Comparison of ENCODE assay signal across 17 mouse cellular contexts in the genomic region with DNA sequence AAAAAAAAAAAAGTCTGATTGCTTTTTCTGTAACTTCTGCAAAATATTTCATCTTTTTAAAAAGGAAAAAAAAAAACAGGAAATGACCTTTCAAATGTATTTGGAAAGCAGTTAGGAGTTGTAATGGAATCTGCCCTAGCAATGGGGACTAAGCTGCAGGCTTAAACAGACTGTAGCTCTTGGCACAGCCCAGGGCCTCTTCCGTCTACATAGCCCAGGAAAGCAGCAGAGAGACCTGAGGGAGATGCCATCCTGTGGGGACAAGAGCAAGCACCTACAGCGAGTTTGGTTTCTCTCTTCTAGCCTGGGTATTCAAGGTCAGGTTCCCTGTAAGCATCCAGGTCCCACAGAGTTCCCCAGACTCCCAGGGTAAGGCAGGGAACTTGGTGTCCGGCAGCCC. TPM values are rescaled to one million over a fixed set of nuclear protein-coding genes. Genes with fewer than 3 reads are reported as not detected.
A peak's percentile ranks its signal among the peaks of the same experiment; 100 is the strongest.
DNase-seq lines count a peak whose midpoint lies in the region; ATAC-seq and TF ChIP-seq lines count a peak whose summit lies in the region.
"Had no signal": no experiment of that assay in that cellular context is flagged by ENCODE, and none has a peak within 500 bp of the region (broad histone marks: within the 10 kb centered on the region; RNA-seq: fewer than 3 reads in every experiment).

No protein-coding gene starts in this region.

- no peak overlapping the region for H3K4me2 ChIP-seq in liver, embryonic 11.5 days
- H3K4me2 ChIP-seq in stomach, postnatal 0 days (replicated peaks; ENCODE audit: low read depth), result no peak overlapping the region
- no peak overlapping the region for H3K4me2 ChIP-seq in intestine, embryonic 15.5 days (replicated peaks)
- H3K4me2 ChIP-seq: limb, embryonic 12.5 days had no signal

- H3K27ac ChIP-seq in heart, adult 2 months, result peak overlapping the region; percentile 85
- peak overlapping the region; percentile 56 for H3K27ac ChIP-seq in liver, adult 2 months (replicated peaks; ENCODE audit: insufficient read depth, low read depth, low read length)
- H3K27ac ChIP-seq in liver, embryonic 11.5 days (ENCODE audit: low read depth, low read length), result no peak overlapping the region; the same call in 1 of the 2 replicates
- H3K27ac ChIP-seq in bone marrow, adult 2 months (ENCODE audit: control insufficient read depth, insufficient read depth, low read depth, low read length, poor library complexity), result peak overlapping the region; percentile 44
- peak overlapping the region; percentile 49; the same call in 1 of the 2 replicates for H3K27ac ChIP-seq in stomach, postnatal 0 days (replicated peaks)
- no peak overlapping the region for H3K27ac ChIP-seq in intestine, embryonic 15.5 days
- H3K27ac ChIP-seq: limb, embryonic 12.5 days had no signal

- no peak for TF ChIP-seq POLR2A in heart, adult 2 months (IDR thresholded peaks at IDR 0.05; ENCODE audit: insufficient read depth, low read depth, low read length)
- no peak for TF ChIP-seq POLR2A in liver, adult 2 months (IDR thresholded peaks at IDR 0.05; ENCODE audit: extremely low read depth, insufficient read depth, low read length)
- no peak for TF ChIP-seq POLR2A in bone marrow, adult 2 months (IDR thresholded peaks at IDR 0.05; ENCODE audit: borderline replicate concordance, control insufficient read depth, low read depth, low read length)

- WGBS in heart, adult 2 months, result 30% methylated on average over 3 of the region's 3 CpGs
- 68% methylated on average over 3 of the region's 3 CpGs for WGBS in liver, adult 2 months
- 84% methylated on average over 3 of the region's 3 CpGs for WGBS in liver, embryonic 11.5 days
- WGBS in bone marrow, adult 2 months, result 52% methylated on average over 3 of the region's 3 CpGs
- 73% methylated on average over 3 of the region's 3 CpGs for WGBS in stomach, postnatal 0 days
- WGBS in intestine, embryonic 15.5 days, result 83% methylated on average over 3 of the region's 3 CpGs

- no peak overlapping the region for H3K9ac ChIP-seq in heart, adult 2 months (ENCODE audit: low read depth, low read length)
- no peak overlapping the region for H3K9ac ChIP-seq in liver, adult 2 months (ENCODE audit: low read depth, low read length)
- H3K9ac ChIP-seq in liver, embryonic 11.5 days (ENCODE audit: low read depth, low read length), result no peak overlapping the region
- no peak overlapping the region for H3K9ac ChIP-seq in stomach, postnatal 0 days (ENCODE audit: low read length)
- no peak overlapping the region for H3K9ac ChIP-seq in intestine, embryonic 15.5 days
- H3K9ac ChIP-seq: limb, embryonic 12.5 days had no signal

- peak in 1 of 2 experiments; percentile 45 for DNase-seq in heart, adult 2 months
- no peak for DNase-seq in heart, adult 9 months (ENCODE audit: low spot score in 2 of 2)
- peak; percentile 26 for DNase-seq in liver, adult 2 months (ENCODE audit: extremely low read depth, low read depth, low spot score)
- DNase-seq in liver, embryonic 11.5 days (ENCODE audit: low spot score), result no peak
- no peak for DNase-seq in stomach, postnatal 0 days (ENCODE audit: low spot score)
- DNase-seq in cerebellum, adult 11 months, result no peak
- DNase-seq: adrenal gland, adult 8-10 months; cerebellum, adult 18-20 months; embryo, embryonic 11 days; heart, postnatal 14 days; lung, postnatal 36 days; right cerebral cortex, postnatal 25 days had no signal

- no peak for TF ChIP-seq CTCF in heart, adult 2 months (IDR thresholded peaks at IDR 0.05)
- TF ChIP-seq CTCF in liver, adult 2 months (IDR thresholded peaks at IDR 0.05; ENCODE audit: low read depth, low read length), result no peak
- TF ChIP-seq CTCF in bone marrow, adult 2 months (IDR thresholded peaks at IDR 0.05; ENCODE audit: control insufficient read depth, insufficient read depth, low read length), result no peak
- TF ChIP-seq CTCF in stomach, postnatal 0 days (IDR thresholded peaks at IDR 0.05; ENCODE audit: low read depth), result no peak

- H3K9me3 ChIP-seq in liver, embryonic 11.5 days (ENCODE audit: control insufficient read depth, low read length), result no peaks in the 10 kb centered on the region
- H3K9me3 ChIP-seq in stomach, postnatal 0 days (ENCODE audit: control insufficient read depth, low read length), result no peaks in the 10 kb centered on the region
- no peaks in the 10 kb centered on the region for H3K9me3 ChIP-seq in intestine, embryonic 15.5 days
- H3K9me3 ChIP-seq: limb, embryonic 12.5 days had no signal

- ATAC-seq in liver, embryonic 11.5 days (replicated peaks; ENCODE audit: low FRiP score), result no peak
- no peak for ATAC-seq in stomach, postnatal 0 days (ENCODE audit: low FRiP score, low TSS enrichment)
- ATAC-seq in intestine, embryonic 15.5 days, result no peak
- ATAC-seq: intestine, embryonic 16.5 days had no signal

- H3K4me1 ChIP-seq in heart, adult 2 months (ENCODE audit: control insufficient read depth, insufficient read depth, low read length), result peaks cover 38% of the 10 kb centered on the region
- no peaks in the 10 kb centered on the region for H3K4me1 ChIP-seq in liver, adult 2 months (ENCODE audit: control insufficient read depth, insufficient read depth, low read length)
- peaks cover 14% of the 10 kb centered on the region for H3K4me1 ChIP-seq in liver, embryonic 11.5 days (replicated peaks; ENCODE audit: control insufficient read depth, insufficient read depth, low read length)
- H3K4me1 ChIP-seq in bone marrow, adult 2 months (ENCODE audit: control insufficient read depth, insufficient read depth, low read length), result peaks cover 17% of the 10 kb centered on the region
- H3K4me1 ChIP-seq in stomach, postnatal 0 days (replicated peaks; ENCODE audit: control insufficient read depth, insufficient read depth), result no peaks in the 10 kb centered on the region
- peaks cover 24% of the 10 kb centered on the region for H3K4me1 ChIP-seq in intestine, embryonic 15.5 days (replicated peaks)

- no peak overlapping the region for H3K4me3 ChIP-seq in heart, adult 2 months
- no peak overlapping the region for H3K4me3 ChIP-seq in liver, adult 2 months (ENCODE audit: insufficient read depth, low read depth, low read length)
- H3K4me3 ChIP-seq in liver, embryonic 11.5 days (ENCODE audit: low read depth, low read length), result no peak overlapping the region
- no peak overlapping the region for H3K4me3 ChIP-seq in bone marrow, adult 2 months (replicated peaks; ENCODE audit: control insufficient read depth, low read depth, low read length)
- H3K4me3 ChIP-seq in stomach, postnatal 0 days (ENCODE audit: low read depth, low read length), result no peak overlapping the region
- no peak overlapping the region for H3K4me3 ChIP-seq in intestine, embryonic 15.5 days (replicated peaks)
- H3K4me3 ChIP-seq: erythroblast, embryonic 14.5 days; limb, embryonic 12.5 days had no signal

- no peaks in the 10 kb centered on the region for H3K27me3 ChIP-seq in heart, adult 2 months (ENCODE audit: control insufficient read depth, insufficient read depth, low read length)
- H3K27me3 ChIP-seq in liver, adult 2 months (ENCODE audit: control insufficient read depth, insufficient read depth, low read length), result no peaks in the 10 kb centered on the region
- no peaks in the 10 kb centered on the region for H3K27me3 ChIP-seq in liver, embryonic 11.5 days (replicated peaks; ENCODE audit: control insufficient read depth, insufficient read depth, low read length)
- no peaks in the 10 kb centered on the region for H3K27me3 ChIP-seq in stomach, postnatal 0 days (ENCODE audit: control insufficient read depth, insufficient read depth, low read length)
- H3K27me3 ChIP-seq in intestine, embryonic 15.5 days (replicated peaks), result no peaks in the 10 kb centered on the region
- H3K27me3 ChIP-seq: limb, embryonic 12.5 days had no signal

- H3K36me3 ChIP-seq in heart, adult 2 months (ENCODE audit: control insufficient read depth, insufficient read depth, low read length), result peaks cover 27% of the 10 kb centered on the region
- no peaks in the 10 kb centered on the region for H3K36me3 ChIP-seq in liver, adult 2 months (ENCODE audit: control insufficient read depth, insufficient read depth, low read length)
- H3K36me3 ChIP-seq in liver, embryonic 11.5 days (ENCODE audit: control insufficient read depth, insufficient read depth, low read length), result no peaks in the 10 kb centered on the region
- H3K36me3 ChIP-seq in stomach, postnatal 0 days (ENCODE audit: control insufficient read depth, insufficient read depth, low read length), result no peaks in the 10 kb centered on the region
- no peaks in the 10 kb centered on the region; the same call in 1 of the 2 replicates for H3K36me3 ChIP-seq in intestine, embryonic 15.5 days

- TF ChIP-seq EP300 in heart, adult 2 months (IDR thresholded peaks at IDR 0.05; ENCODE audit: insufficient read depth, low read depth, low read length), result 0 out of 2 replicates have a peak, but pooled peaks have one; percentile 24
- no peak for TF ChIP-seq EP300 in stomach, postnatal 0 days (optimal IDR thresholded peaks at IDR 0.05)

- peaks cover 3% of the 10 kb centered on the region; the same call in 1 of the 2 replicates for H3K79me2 ChIP-seq in heart, adult 2 months (replicated peaks; ENCODE audit: control insufficient read depth, insufficient read depth, low read length)
- H3K79me2 ChIP-seq in liver, adult 2 months (ENCODE audit: control insufficient read depth, insufficient read depth, low read length), result no peaks in the 10 kb centered on the region

- intact Hi-C loops in heart, adult 2 months (cut with DNase I), result no loop called here

RNA-seq across cellular contexts. Expression of gene Ada, which starts 36.7 kb away (rescaled TPM):
- total RNA-seq in heart, adult 2 months (2021), result 1 to 10 TPM in 1 of 2 experiments, under 1 TPM in 1; 0.65 to 1.0 TPM
- 0.61 and 1.2 TPM in 2 replicates for polyA plus RNA-seq in heart, adult 2 months (2012; rRNA removed)
- 1.9 TPM in 2 replicates for total RNA-seq in liver, adult 2 months (2014; rRNA removed)
- 0.73 and 0.80 TPM in 2 replicates for polyA plus RNA-seq in liver, adult 2 months (2012; rRNA removed)
- 10.2 and 11.3 TPM in 2 replicates for polyA plus RNA-seq in liver, embryonic 11.5 days (2014; fragmentation: Nextera tagmentation; extraction: Ambion mirVana)
- polyA plus RNA-seq in bone marrow, adult 2 months (2011; ENCODE audit: insufficient read depth, insufficient read length, low replicate concordance, missing spikeins), result 4.0 and 14.9 TPM in 2 replicates
- 9.7 and 13.6 TPM in 2 replicates for polyA plus RNA-seq in stomach, postnatal 0 days (2015; fragmentation: Nextera tagmentation; extraction: Ambion mirVana)
- polyA plus RNA-seq in intestine, embryonic 15.5 days (2015; fragmentation: Nextera tagmentation; extraction: Ambion mirVana), result 6.6 and 7.1 TPM in 2 replicates

RNA-seq across cellular contexts. Expression of gene Pkig, which starts 55.2 kb away (rescaled TPM):
- total RNA-seq in heart, adult 2 months (2021), result 100 to 1,000 TPM; 214 to 237 TPM
- polyA plus RNA-seq in heart, adult 2 months (2012; rRNA removed), result 344 and 361 TPM in 2 replicates
- 13.2 and 17.2 TPM in 2 replicates for total RNA-seq in liver, adult 2 months (2014; rRNA removed)
- 35.0 and 35.2 TPM in 2 replicates for polyA plus RNA-seq in liver, adult 2 months (2012; rRNA removed)
- polyA plus RNA-seq in liver, embryonic 11.5 days (2014; fragmentation: Nextera tagmentation; extraction: Ambion mirVana), result 178 and 186 TPM in 2 replicates
- polyA plus RNA-seq in bone marrow, adult 2 months (2011; ENCODE audit: insufficient read depth, insufficient read length, low replicate concordance, missing spikeins), result 109 and 152 TPM in 2 replicates
- 60.9 and 66.3 TPM in 2 replicates for polyA plus RNA-seq in stomach, postnatal 0 days (2015; fragmentation: Nextera tagmentation; extraction: Ambion mirVana)
- 113 and 122 TPM in 2 replicates for polyA plus RNA-seq in intestine, embryonic 15.5 days (2015; fragmentation: Nextera tagmentation; extraction: Ambion mirVana)

Comparison
In these comparisons a context has a peak if more than half of its experiments do, and no peak if none do; other contexts are left out.
1. H3K27ac ChIP-seq: peak in heart, adult 2 months (single experiment), liver, adult 2 months (single experiment), bone marrow, adult 2 months (single experiment) and stomach, postnatal 0 days (single experiment); none in liver, embryonic 11.5 days (single experiment) and intestine, embryonic 15.5 days (single experiment).